Mouse (Mus musculus) liver, embryonic 16.5 days (tissue): ENCODE data around the gene Slc9b1. TPM values are rescaled to one million over a fixed set of nuclear protein-coding genes. Genes with fewer than 3 reads are reported as not detected.

Source experiments
- ATAC-seq: fragments of 200-750 bp; cut with Nextera tagmentation; 2 replicates; pipeline ENCODE4 v1.8.0; 2017; ENCODE audit warnings: low read depth, mild to moderate bottlenecking, moderate number of reproducible peaks, moderate library complexity
- H3K27ac ChIP-seq: fragments of 300-500 bp; sonication (generic); 2 replicates; pipeline ENCODE4 v1.5.1; 2014; ENCODE audit warnings: mild to moderate bottlenecking, low read length
- H3K27me3 ChIP-seq: fragments of 300-500 bp; sonication (generic); 2 replicates; pipeline ENCODE4 v1.6.1; 2014; ENCODE audit warnings: low read depth, low read length, mixed read lengths; ENCODE audit not compliant: control insufficient read depth, insufficient read depth
- H3K36me3 ChIP-seq: fragments of 300-500 bp; sonication (generic); 2 replicates; pipeline ENCODE4 v1.6.1; 2014; ENCODE audit warnings: mild to moderate bottlenecking; ENCODE audit not compliant: control insufficient read depth, insufficient read depth
- H3K4me1 ChIP-seq: fragments of 300-500 bp; sonication (generic); 2 replicates; pipeline ENCODE4 v1.6.1; 2014; ENCODE audit warnings: low read depth, low read length, mixed read lengths; ENCODE audit not compliant: control insufficient read depth
- H3K4me2 ChIP-seq: fragments of 300-500 bp; sonication (generic); 2 replicates; pipeline ENCODE4 v1.6.1; 2014; ENCODE audit warnings: low read depth, low read length, mixed read lengths
- H3K4me3 ChIP-seq: fragments of 300-500 bp; sonication (generic); 2 replicates; pipeline ENCODE4 v1.5.1; 2014; ENCODE audit warnings: low read depth, mild to moderate bottlenecking, low read length
- H3K9ac ChIP-seq: fragments of 300-500 bp; sonication (generic); 2 replicates; pipeline ENCODE4 v1.6.1; 2014; ENCODE audit warnings: low read depth, low read length
- H3K9me3 ChIP-seq: fragments of 300-500 bp; sonication (generic); replicated peaks from 2 replicates; pipeline ENCODE4 v1.6.1; 2016; ENCODE audit warnings: low read length; ENCODE audit not compliant: control insufficient read depth
- WGBS: fragments of 180-500 bp; shearing (Covaris S2); extraction: QIAGEN DNeasy Blood & Tissue Kit; methylation state at CpG from one replicate; pipeline ENCODE4 v1.1.7; 2014; ENCODE audit not compliant: insufficient replicate concordance; 5-methylcytosine and 5-hydroxymethylcytosine counted together
- polyA plus RNA-seq: library from polyadenylated mRNA; unstranded; fragments of >200 nt; fragmentation: Nextera tagmentation; extraction: Ambion mirVana; gene quantifications from 2 replicates; pipeline ENCODE4 v1.2.1, GENCODE M21; 2015

Gene Slc9b1
- polyA plus RNA-seq, 1 experiment from 2014 or later: not detected

- WGBS: 29% methylated on average over 3 of the region's 3 CpGs
- Histone ChIP-seq H3K9ac (no peak overlapping the region), H3K4me2 (no peak overlapping the region), H3K4me3 (no peak overlapping the region), H3K4me1 (peaks cover 6% of the 10 kb centered on the region), H3K36me3 (no peaks in the 10 kb centered on the region), H3K27me3 (no peaks in the 10 kb centered on the region), H3K9me3 (no peaks in the 10 kb centered on the region), H3K27ac (no peak overlapping the region)
- no peak for ATAC-seq
Measured at GRCm38 (mm10) chr3:135417799-135418198, 70.0 kb downstream of the Slc9b1 start.

- WGBS: 56% methylated on average over 9 of the region's 9 CpGs
- no peak overlapping the region for H3K9ac ChIP-seq
- no peaks in the 10 kb centered on the region for H3K36me3 ChIP-seq
- H3K27ac ChIP-seq: peak overlapping the region; percentile 16; the same call in 1 of the 2 replicates
- H3K27me3 ChIP-seq: no peaks in the 10 kb centered on the region
- no peak overlapping the region for H3K4me3 ChIP-seq
- H3K4me1 ChIP-seq: peaks cover 9% of the 10 kb centered on the region
- no peak for ATAC-seq
- peak overlapping the region; percentile 6; the same call in 1 of the 2 replicates for H3K4me2 ChIP-seq
- no peaks in the 10 kb centered on the region for H3K9me3 ChIP-seq
Measured at GRCm38 (mm10) chr3:135420542-135421309, 72.9 kb downstream of the Slc9b1 start.

GRCm38 (mm10) chr3:135421310-135421594, 73.4 kb downstream of the Slc9b1 start:
- ATAC-seq: no peak
- Histone ChIP-seq H3K9me3 (no peaks in the 10 kb centered on the region), H3K27me3 (no peaks in the 10 kb centered on the region), H3K9ac (no peak overlapping the region), H3K27ac (no peak overlapping the region; the same call in 1 of the 2 replicates), H3K4me2 (no peak overlapping the region), H3K36me3 (no peaks in the 10 kb centered on the region), H3K4me3 (no peak overlapping the region), H3K4me1 (peaks cover 9% of the 10 kb centered on the region)

GRCm38 (mm10) chr3:135422232-135422855, 74.5 kb downstream of the Slc9b1 start:
- H3K9ac ChIP-seq: peak overlapping the region; percentile 91
- H3K36me3 ChIP-seq: no peaks in the 10 kb centered on the region
- no peaks in the 10 kb centered on the region for H3K9me3 ChIP-seq
- no peaks in the 10 kb centered on the region for H3K27me3 ChIP-seq
- ATAC-seq: no peak
- H3K4me2 ChIP-seq: peak overlapping the region; percentile 94
- peaks cover 9% of the 10 kb centered on the region for H3K4me1 ChIP-seq
- 10% methylated on average over 8 of the region's 8 CpGs for WGBS
- H3K4me3 ChIP-seq: peak overlapping the region; percentile 92
- peak overlapping the region; percentile 91 for H3K27ac ChIP-seq

- peak overlapping the region; percentile 91 for H3K27ac ChIP-seq
- under 1% methylated on average over 80 of the region's 103 CpGs for WGBS
- ATAC-seq: peak; percentile 96
Measured at GRCm38 (mm10) chr3:135422856-135423607, 75.2 kb downstream of the Slc9b1 start.

GRCm38 (mm10) chr3:135423608-135424212, 75.9 kb downstream of the Slc9b1 start, which contains the start of gene Cisd2:
Gene Cisd2 (minus strand): TSS chr3:135423925.
- H3K9me3 ChIP-seq: no peaks in the 10 kb centered on the region
- no peaks in the 10 kb centered on the region for H3K36me3 ChIP-seq
- under 1% methylated on average over 8 of the region's 8 CpGs for WGBS
- H3K4me3 ChIP-seq: peak within 1 kb of the TSS; percentile 92
- no peaks in the 10 kb centered on the region for H3K27me3 ChIP-seq
- peaks cover 9% of the 10 kb centered on the region for H3K4me1 ChIP-seq
- no peak for ATAC-seq
- peak within 1 kb of the TSS; percentile 94 for H3K4me2 ChIP-seq
- H3K27ac ChIP-seq: peak within 1 kb of the TSS; percentile 91
- peak within 1 kb of the TSS; percentile 91 for H3K9ac ChIP-seq

More at GRCm38 (mm10) chr3:135422856-135423607, 75.2 kb downstream of the Slc9b1 start:
- H3K9ac ChIP-seq: peak overlapping the region; percentile 91
- no peaks in the 10 kb centered on the region for H3K9me3 ChIP-seq
- peaks cover 9% of the 10 kb centered on the region for H3K4me1 ChIP-seq
- H3K36me3 ChIP-seq: no peaks in the 10 kb centered on the region
- no peaks in the 10 kb centered on the region for H3K27me3 ChIP-seq
- peak overlapping the region; percentile 94 for H3K4me2 ChIP-seq
- H3K4me3 ChIP-seq: peak overlapping the region; percentile 92

- H3K36me3 ChIP-seq: no peaks in the 10 kb centered on the region; the same call in 1 of the 2 replicates
- 61% methylated on average over 14 of the region's 14 CpGs for WGBS
- H3K4me1 ChIP-seq: peaks cover 9% of the 10 kb centered on the region
- H3K9ac ChIP-seq: peak overlapping the region; percentile 70
- no peaks in the 10 kb centered on the region for H3K27me3 ChIP-seq
- no peaks in the 10 kb centered on the region for H3K9me3 ChIP-seq
- H3K27ac ChIP-seq: peak overlapping the region; percentile 63; the same call in 1 of the 2 replicates
- peak overlapping the region; percentile 95 for H3K4me3 ChIP-seq
- peak overlapping the region; percentile 76 for H3K4me2 ChIP-seq
- no peak for ATAC-seq
Measured at GRCm38 (mm10) chr3:135436901-135437616, 89.2 kb downstream of the Slc9b1 start.

GRCm38 (mm10) chr3:135437758-135438495, 90.1 kb downstream of the Slc9b1 start, which contains the start of gene Ube2d3:
Gene Ube2d3 (plus strand): TSS chr3:135438149.
- H3K4me3 ChIP-seq: peak within 1 kb of the TSS; percentile 95
- H3K27ac ChIP-seq: peak within 1 kb of the TSS; percentile 100
- no peaks in the 10 kb centered on the region for H3K27me3 ChIP-seq
- peak within 1 kb of the TSS; percentile 76 for H3K4me2 ChIP-seq
- WGBS: under 1% methylated on average over 56 of the region's 56 CpGs
- peak within 1 kb of the TSS; percentile 99 for H3K9ac ChIP-seq
- ATAC-seq: peak; percentile 76
- no peaks in the 10 kb centered on the region; the same call in 1 of the 2 replicates for H3K36me3 ChIP-seq
- peaks cover 9% of the 10 kb centered on the region for H3K4me1 ChIP-seq
- no peaks in the 10 kb centered on the region for H3K9me3 ChIP-seq
